Mouse (Mus musculus) ZHBTc4 (cell line): Measurements from ENCODE around the gene Tln2.

ENCODE experiments used
- DNase-seq: peaks from one replicate; pipeline ENCODE4 v3.0.0-alpha.2; 2011; ENCODE audit warnings: low read depth, low spot score

Tln2 gene

DNA sequence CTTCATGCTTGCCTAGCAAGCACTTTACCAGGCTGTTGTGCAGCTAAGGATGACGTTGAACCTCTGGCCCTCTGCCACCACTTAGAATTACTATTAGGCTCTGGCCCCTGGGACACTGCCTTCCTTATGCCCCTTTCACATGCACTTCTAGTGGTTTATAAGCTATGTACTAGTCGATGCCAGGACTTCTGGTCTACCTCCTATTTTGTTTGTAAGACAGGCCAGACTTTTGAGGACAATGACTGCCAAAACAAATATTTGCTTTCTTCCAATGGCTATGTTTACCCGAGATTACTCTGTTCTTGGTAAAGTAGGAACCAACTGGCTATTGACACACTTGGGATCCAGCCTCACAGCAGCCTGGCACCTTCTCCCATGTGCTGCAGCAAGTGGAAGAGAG is 82.1 kb downstream of the Tln2 start:
- DNase-seq: no peak

DNA sequence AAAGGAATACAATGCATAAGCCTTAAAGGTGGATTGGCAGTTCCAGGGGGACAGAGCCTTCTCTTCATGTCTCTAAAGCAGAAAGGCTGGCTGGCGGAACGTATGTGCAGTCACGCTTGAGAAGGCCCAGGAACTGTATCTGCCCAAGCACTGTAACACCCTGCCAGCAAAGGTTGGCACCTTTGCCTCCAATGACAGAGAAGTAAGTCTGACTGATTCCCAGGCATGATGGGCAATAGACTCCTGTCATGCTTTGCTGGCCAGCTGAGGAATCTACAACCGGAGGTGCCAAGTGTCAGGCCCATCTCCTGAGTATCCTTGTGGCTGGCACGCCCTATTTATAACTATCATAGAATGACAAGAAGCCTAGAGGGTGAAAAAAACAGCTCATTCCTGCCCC is 83.3 kb downstream of the Tln2 start:
- DNase-seq: no peak

DNA sequence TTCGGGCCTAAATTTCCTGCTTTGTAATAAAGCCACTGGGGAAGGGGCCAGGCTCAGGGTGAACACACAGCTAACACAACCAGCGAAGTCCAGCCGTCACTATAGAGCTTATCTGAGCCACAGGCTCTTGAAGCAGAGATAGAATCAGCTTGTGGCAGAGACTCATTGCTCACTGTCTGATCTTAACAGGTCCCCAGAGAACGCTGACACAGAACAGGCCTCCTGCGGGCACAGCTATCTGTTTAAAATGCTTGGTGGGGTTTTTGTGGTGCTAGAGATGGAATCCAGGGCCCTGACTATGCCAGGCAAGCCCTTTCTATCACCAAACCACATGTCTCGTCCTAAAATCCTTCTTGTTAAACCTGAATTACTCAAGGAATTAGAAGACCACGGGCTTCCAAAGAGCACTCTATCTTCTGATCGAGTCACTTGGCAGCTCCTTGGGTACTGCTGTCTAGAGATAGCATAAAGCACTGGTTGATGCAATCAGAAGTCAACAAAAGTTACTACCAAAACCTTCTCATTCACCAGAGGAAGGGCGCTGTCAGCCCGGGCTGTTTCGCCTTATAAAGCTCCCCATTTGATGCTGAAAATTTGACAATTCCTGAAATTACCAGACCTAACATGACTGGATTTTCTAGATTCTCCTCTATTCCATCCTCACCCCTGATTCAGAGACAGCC is 95.9 kb downstream of the Tln2 start:
- DNase-seq: no peak

DNA sequence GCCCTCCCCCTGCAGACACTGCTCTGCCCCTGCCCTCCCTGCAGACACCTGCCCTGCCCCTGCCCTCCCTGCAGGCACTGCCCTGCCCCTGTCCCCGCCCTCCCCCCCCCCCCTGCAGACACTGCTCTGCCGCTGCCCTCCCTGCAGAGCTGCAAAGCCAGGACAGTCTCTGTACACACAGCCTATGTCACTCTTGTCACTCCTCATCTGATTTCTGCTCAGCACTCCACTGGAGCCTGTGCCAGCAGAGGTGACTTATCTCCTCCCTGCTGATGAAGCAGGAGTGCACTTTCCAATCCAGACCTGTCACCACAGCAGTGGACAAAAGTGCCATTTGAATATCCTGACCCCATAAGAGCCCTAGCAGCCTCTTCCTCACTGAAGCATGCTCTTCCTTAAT is 118.0 kb downstream of the Tln2 start:
- no peak for DNase-seq

DNA sequence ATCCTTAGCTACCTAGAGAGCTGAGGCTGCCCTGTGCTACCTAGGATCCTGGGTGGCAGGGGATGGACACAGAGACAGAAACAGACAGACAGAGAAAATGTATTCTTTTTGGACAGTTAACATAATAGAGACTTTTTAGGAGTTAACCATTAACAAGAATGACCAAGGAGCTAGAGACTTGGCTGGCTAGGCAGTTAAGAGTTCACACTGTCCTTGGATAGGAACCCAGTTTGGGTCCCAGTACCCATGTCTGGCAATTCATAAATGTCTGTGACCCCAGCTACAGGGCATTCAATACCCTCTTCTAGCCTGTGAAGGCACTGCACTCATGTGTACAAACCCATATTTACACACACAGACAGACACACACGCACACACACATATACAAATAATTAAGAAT is 122.0 kb downstream of the Tln2 start:
- DNase-seq: no peak

DNA sequence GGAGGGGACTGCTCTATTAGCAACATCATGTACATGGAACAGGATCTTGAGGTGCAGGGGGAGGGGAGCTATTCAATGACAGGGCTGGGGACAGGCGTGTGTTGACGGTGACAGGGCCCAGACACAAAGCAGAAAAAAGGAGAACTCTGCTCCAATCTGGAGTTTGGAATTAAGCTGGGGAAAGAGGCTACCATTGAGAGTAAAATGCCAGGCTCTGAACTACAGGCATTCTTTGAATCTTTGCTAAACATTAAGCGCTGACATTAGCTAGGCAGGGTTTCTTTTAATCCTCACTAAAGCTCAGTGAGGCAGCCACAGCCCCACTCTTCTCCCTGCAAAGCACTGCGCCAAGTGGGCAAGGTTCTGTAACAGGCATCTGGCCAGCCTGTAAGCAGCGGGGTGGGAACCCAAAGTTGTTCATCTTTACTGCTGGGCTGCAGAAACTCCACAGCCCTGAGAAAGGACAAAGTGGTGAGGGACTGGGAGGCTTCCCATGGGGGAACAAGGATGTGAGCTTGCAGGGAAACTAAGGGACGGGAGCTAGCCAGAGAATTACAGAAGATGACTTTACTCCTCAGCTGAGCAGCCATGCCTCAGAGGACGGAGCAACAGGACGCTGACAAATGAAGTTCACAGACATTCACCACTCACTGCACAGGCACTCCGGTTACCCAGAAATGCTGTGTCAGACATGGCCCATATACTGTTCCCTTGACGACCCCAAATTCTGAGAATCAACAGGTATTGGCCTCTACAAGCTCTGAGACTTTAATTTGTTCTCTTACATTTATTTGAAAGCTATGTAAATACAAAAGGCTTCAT is 124.0 kb downstream of the Tln2 start:
- DNase-seq: no peak

DNA sequence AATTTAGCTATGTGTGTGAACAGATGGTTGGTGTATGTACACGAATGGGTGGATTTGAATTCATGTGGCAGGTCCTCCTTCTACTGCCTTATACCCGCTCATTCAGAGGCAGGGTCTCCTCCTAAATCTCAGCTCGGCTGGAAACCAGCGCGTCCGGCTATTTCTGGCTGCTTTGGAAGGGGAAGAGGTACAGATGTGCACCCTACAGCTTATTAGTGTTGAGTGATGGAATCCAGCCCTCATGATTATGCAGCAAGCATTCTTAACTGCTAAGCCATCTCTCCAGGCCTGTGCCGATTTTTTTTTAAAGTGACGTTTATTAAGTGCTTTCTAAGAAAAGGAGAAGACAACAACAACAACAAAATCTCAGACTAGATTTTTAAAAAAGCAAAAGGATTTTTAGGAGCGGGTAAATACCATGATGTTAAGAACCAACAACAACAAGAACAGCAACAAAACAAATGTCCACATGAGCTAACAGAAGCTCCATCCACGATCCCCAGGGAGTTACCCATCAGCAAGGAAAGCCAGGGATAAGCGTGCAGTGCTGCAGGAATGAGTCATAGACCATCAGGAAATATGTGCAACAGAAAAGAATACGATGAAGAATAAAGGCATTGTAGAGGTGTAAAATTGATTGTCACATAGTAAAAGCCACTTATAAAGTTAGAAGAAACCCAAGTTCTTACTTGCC is 130.2 kb downstream of the Tln2 start:
- no peak for DNase-seq

DNA sequence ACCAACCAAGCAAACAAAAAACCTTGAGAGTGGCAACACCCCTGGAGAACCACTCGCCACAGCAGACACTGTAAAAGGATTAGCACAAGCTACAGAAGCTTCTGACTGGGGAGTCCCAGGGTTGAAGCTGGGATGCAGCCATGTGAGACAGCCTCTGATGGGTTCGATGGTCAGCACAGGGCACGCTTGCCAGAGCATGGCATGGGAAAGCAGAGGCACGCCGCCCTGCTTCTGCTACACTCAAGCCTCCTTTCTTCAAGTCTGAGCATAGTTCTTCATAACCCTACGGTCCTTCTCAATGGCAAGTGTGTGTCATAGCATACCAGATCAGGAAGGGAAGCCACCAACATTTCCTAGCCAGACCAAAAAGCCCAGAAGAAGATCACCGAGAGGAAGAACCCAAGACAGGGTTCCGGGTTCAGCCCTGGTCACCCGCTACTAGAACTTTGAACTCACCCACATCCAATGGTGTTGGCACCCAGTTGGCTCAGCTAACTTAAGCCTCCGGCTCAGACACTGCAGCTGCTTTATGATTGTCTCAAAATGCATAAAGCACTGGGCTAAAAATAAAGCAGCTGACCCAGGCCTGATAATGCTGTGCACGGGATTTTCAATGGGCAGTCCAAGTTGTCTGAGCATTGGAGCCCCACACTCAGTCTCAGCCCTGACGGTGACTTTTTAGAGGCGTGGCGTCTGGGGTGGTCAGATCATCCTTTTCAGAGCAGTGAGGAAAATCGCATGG is 131.0 kb downstream of the Tln2 start:
- no peak for DNase-seq

DNA sequence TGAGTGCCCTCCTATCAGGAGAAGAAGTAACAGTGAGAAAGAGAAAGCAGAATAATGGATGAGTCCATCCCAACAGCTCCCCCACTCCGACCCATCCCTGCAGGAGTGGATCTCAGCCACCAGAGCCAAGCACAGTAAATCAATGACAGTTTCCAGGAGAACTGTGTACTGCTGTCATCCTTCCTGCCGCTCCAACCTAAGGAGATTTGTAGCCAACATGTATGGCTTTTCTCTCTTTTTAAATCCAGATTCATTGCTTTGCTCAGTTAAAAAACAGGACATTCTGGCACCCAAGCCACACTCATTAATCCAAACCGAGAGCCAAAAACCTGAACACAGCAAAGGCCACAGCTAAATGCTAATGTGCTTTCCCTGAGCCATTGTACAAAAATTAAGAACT is 133.2 kb downstream of the Tln2 start:
- DNase-seq: no peak

DNA sequence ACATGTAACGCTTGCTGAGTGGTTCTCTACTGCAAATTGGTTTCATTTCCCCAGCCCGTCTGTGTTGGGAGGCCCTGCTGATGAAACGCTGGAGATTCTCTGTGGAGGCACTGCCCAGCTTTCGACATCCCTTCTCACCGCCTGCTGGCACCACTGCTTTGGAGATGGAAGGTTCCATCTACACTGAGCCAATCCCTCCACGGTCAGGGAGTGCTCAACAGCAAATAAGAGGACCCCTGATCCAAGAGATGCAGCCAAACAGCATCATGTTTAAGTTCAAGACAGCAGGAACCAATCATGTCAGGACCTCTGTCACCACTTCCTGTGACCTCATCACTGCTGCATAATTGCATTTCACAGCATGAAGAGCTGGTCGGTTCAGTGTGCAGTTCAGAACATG is 135.4 kb downstream of the Tln2 start:
- no peak for DNase-seq

DNA sequence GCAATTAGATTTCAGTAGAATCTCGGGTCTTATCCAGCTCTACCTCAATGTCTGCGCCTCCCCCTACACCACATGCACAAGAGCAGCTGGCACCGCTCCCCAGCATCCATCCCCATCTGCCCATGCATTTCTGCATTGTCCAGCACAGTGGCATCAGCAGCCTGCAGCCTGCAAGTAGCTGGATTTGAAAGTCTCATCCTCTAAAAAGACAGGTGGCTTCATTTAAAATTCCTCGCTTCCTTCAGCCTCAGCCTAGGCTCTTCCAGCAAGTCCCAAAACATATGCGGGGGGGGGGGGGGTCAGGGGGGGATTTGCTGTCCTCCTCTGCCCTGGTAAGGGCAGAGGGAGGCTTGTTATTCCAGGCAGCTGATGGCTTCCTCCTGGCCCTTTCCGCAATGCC is 141.4 kb downstream of the Tln2 start:
- no peak for DNase-seq

DNA sequence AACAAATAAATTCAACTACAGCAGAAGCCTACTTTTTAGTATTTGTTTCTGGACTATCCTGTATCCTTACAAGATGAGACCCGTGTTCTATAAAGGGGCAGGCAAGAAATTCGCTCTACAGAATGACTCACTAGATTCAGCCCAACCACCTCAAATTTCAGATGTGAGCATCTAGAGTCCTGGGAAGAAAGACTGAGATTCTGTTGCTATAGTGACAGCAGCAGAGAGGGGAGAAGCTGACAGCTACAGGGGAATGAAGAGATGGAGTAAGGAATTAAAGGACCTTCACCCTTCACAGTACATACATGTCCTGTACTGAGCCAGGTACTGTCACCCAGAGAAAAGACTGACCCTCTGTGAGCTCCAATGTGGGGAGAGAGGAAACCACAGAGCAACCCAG is 148.8 kb downstream of the Tln2 start:
- DNase-seq: no peak

DNA sequence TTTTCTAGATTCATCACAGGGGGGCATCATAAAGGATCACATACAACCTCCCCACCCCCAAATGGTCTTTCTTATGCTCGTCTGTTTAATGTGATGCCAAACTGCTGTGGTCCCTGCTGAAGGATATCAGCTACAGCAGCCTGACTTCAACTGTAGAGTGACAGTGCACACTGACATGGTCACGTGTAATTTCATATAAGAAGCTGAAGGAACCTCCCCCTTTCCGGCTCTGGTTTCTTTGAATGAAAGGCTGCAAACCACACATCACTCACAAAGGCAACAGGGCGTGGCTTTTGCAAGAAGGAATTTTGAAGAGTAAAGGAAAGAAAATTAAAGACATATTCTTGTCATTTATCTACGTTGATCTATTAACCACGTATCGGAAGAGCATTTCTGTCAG is 154.8 kb downstream of the Tln2 start:
- no peak for DNase-seq

DNA sequence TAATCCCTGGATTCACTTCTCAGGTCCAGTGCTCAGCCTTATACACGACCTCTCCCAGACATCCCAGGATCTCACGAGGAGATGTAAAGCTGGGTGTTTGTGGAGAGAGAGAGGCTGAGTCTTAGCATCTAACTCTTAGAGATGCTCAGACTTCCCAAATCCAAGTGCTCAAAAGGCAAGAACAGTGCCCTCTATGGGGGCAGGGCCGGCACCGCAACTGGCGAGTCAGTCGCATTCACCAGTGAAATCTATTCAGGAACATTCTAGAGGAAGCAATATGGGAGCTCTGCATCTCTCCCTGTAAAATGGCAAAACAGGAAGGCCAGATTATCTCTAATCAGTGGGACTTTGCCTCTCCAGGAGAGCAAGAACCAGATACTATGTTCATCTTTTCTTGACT is 159.9 kb downstream of the Tln2 start:
- DNase-seq: peak; percentile 51

DNA sequence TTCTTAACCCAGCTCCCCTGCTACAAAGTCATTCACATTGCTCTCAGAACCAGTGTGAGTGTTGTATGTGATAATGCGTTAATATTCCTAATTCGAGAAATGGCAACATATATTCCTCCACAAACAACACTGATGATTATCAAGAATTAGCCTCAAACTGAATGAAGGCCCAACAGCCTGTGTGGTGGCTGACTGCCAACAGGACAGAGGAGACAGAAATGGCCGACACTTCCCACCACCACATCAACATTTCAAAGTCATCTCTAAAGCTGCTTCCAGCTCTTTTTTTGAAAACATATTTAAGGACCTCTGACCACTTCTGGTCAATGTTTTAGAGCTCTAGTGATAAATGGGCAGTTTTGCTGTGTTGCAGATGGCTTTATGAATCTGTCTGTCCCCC is 161.7 kb downstream of the Tln2 start:
- no peak for DNase-seq

DNA sequence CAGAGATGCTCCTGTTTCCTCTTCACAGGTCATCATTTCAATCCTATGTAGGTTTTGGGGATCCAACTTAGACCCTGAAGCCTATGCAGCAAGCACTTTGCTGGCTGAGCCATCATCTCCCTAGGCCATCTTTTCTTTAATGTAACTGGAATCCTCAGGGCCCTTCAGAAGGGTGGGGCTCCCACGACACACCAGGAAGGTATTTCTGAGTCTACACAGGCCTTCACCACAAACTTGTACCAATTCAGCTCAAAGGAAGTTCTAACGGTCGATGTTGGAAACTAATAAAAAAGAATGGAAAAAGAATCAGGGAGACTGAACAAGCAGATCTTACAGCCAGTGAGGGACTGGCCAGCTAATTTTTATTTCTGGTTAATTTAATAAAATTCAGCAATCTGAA is 163.1 kb downstream of the Tln2 start:
- DNase-seq: no peak

DNA sequence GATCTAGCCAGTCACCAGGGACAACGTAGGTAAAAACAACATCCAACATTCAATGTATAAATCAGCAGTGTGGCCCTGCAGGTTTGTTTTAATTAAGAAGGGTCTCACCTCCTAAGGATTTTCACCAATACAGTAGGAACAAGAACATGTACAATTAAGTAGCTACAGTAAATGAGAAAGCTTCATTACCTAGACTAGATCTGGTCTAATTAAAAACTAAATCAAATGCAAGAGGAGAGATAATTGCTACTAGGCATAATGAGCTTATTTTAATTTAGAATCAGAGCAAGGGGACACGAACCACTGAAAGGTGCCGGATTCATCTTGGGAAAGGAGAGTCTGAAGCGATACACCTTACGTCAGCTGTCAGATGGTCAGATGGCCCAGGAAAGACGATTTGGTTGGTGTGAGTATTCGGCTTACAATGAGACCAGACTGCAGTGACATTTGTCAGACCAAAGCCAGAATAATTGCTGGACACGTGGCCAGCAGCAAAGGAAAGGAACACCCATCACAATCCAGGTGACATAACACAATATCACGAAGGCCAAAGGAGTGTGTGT is 175.4 kb downstream of the Tln2 start:
- DNase-seq: no peak

DNA sequence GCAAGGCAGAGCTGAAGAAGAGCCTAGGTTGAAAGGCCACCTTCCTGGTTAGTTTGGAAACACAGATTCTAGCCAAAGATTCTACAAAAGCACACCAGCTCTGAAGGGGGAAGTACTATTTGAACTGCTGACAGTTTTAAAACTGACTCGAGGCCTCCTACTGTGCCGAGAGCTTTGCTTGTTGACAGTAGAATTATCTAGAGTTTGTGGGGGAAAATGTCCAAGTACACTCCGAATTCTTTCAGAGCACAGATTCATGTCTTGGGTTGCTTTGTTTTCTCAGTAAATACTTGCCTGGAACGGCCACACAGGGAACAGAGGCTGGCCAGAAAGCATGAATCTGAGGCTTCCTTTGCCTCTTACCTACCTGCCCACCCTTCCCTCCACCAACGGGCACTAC is 179.4 kb downstream of the Tln2 start:
- DNase-seq: no peak

DNA sequence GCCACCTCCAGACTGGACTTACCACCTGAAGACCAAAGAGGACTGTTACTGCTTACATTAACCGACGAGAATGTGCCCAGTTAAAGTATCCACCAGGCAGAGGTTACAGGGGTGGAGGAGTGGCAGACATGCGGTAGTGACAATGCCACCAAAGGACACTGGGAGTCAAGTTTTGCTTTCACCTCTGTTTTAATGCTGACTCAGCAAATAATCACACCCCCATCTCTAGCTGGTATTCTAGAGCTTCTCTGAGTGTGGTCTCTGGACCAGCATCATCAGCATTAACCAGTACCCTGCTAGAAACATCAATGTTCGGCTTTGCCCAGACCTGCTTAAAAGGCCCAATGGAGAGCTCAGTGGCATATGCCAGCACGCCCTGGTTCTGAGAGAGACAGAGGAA is 180.7 kb downstream of the Tln2 start:
- no peak for DNase-seq

DNA sequence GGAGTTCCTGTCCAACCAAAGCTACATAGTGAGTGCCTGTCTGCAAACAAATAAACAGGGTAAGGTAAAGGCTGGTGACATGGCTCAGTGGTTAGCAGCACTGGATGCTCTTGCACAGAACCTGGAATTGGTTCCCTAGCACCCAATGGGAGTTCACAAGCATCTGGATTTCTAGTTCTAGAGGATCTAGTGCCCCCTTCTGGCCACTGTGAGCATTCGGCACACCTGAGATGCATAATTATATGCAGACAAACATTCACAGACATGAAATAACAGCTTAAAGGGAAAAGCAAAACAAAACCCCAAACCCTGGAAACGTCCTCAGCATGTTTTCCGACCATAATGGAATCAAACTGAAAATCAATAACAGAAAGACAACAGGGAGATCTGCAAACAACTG is 191.4 kb downstream of the Tln2 start:
- peak; percentile 62 for DNase-seq

DNA sequence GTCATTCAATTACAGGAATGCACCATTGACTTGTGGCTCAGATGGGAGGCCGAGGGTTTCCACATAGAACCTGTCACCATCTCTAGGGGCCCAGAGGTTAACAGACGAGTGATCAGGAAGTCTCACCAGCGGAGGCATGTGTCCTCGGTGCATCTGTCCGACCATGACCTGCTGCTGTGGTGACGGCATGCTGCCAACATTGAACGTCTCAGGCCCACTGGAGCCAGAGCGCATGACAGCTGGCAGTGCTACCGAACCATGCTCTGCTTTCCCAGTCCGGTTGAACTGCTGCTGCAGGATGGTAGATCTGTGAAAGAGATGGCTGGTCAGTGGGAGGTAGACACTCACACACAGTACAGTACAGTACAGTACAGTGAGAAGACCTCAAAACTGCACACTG is 197.0 kb downstream of the Tln2 start:
- no peak for DNase-seq

DNA sequence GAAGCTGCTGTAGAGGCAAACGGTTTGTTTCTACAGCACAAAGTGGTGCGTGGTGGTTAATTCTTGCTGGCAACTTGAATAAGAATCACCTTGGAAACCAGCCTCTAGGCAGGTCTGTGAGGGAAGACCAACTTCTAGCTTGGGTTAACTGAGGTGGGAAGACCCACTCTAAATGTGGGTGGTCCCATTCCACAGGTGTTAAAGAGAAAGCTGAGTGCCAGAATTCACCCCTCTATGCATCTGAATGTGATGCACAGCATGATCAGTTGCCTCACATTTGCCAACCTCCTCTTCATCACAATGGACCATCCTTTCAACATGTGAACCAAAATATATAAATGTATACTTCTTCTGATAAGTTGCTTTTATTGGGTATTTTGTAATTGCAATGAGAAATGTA is 197.4 kb downstream of the Tln2 start:
- peak; percentile 42 for DNase-seq
